Mouse (Mus musculus) heart, adult 2 months (tissue): Measurements from ENCODE around the gene Mxi1.

Experiments
- CTCF ChIP-seq: fragments of 200-600 bp; IDR thresholded peaks from 2 replicates; pipeline ENCODE4 v1.8.1; 2022; ENCODE audit warnings: antibody characterized with exemption, mild to moderate bottlenecking, moderate library complexity
- EP300 ChIP-seq: fragments of 200-500 bp; IDR thresholded peaks from 2 replicates; pipeline ENCODE4 v1.6.1; 2011; ENCODE audit warnings: low read depth, low read length, control low read depth; ENCODE audit not compliant: insufficient read depth
- POLR2A ChIP-seq: fragments of 200-500 bp; IDR thresholded peaks from 2 replicates; pipeline ENCODE4 v1.6.1; 2011; ENCODE audit warnings: mild to moderate bottlenecking, low read depth, low read length, control low read depth; ENCODE audit not compliant: insufficient read depth

DNA sequence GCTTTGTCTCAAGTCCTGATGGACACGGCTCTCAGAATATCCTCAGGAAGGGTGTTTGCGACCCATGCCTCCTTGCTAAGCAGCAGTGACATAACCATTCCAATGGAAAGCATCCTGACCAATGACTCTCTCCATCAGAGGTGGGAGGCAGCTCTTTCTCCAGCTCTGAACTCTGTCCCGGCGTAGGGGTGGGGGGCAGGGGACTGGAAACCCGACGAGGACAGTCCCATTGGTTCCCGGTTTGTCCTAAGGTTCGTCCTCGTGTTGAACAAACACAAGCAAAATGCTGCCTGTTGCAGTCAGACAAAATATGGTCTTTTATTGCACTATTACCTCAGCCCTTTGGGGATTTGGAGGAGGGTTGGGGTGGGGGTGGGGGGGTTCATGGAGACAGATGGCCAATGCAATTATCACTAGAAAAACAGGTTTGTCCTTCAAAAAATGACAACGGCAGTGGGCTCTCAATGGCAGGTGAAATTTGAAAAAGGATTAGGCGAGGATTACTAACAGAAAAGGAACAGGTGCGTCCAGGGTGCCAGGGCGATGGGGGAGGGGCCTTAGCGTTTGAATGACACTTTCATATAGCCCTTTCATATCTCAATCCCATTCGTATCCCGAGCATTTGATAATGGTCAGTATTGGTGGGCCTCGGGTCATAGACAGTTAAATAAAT is 11.0 kb upstream of the Mxi1 start:
- TF ChIP-seq POLR2A (no peak), CTCF (no peak), EP300 (no peak)
